Mouse (Mus musculus) cerebellum, adult 9-11 months (tissue): ENCODE data around the gene Csrnp2.
"Not testable (repeated sequence)": the region's sequence is repeated elsewhere in the genome, so short reads cannot be mapped to it uniquely, and the experiment has no call there.

Experiments
- DNase-seq: peaks from one replicate; pipeline ENCODE4 v3.0.0; 2022

Gene Csrnp2

GRCm38 (mm10) chr15:100495102-100495501, at the start of gene Csrnp2:
Csrnp2 (minus strand) TSS chr15:100495488.
- peak; percentile 93 for DNase-seq

- not testable (repeated sequence) for DNase-seq
Observed at GRCm38 (mm10) chr15:100543651-100544030, 48.4 kb upstream of the Csrnp2 start.

- not testable (repeated sequence) for DNase-seq
Observed at GRCm38 (mm10) chr15:100542876-100543650, 47.8 kb upstream of the Csrnp2 start.

- DNase-seq = no peak
Observed at GRCm38 (mm10) chr15:100541426-100541825, 46.1 kb upstream of the Csrnp2 start.

- not testable (repeated sequence) for DNase-seq
Observed at GRCm38 (mm10) chr15:100541001-100541400, 45.7 kb upstream of the Csrnp2 start.

- DNase-seq = no peak
Observed at GRCm38 (mm10) chr15:100539411-100539810, 44.1 kb upstream of the Csrnp2 start.

- DNase-seq = no peak
Observed at GRCm38 (mm10) chr15:100537913-100538312, 42.6 kb upstream of the Csrnp2 start.

- no peak for DNase-seq
Observed at GRCm38 (mm10) chr15:100527900-100528299, 32.6 kb upstream of the Csrnp2 start.

GRCm38 (mm10) chr15:100525405-100525804, 30.1 kb upstream of the Csrnp2 start:
- DNase-seq = no peak

GRCm38 (mm10) chr15:100520306-100520705, 25.0 kb upstream of the Csrnp2 start:
- DNase-seq = no peak

- no peak for DNase-seq
Observed at GRCm38 (mm10) chr15:100515121-100515520, 19.8 kb upstream of the Csrnp2 start.

- no peak for DNase-seq
Observed at GRCm38 (mm10) chr15:100513387-100513786, 18.1 kb upstream of the Csrnp2 start.

GRCm38 (mm10) chr15:100510072-100510471, 14.8 kb upstream of the Csrnp2 start:
- no peak for DNase-seq

GRCm38 (mm10) chr15:100508454-100509167, 13.3 kb upstream of the Csrnp2 start:
- DNase-seq = no peak

- DNase-seq = not testable (repeated sequence)
Observed at GRCm38 (mm10) chr15:100499506-100499905, 4.2 kb upstream of the Csrnp2 start.

- DNase-seq = no peak
Observed at GRCm38 (mm10) chr15:100494647-100495046, 641 bp downstream of the Csrnp2 start.

GRCm38 (mm10) chr15:100491966-100492365, 3.3 kb downstream of the Csrnp2 start:
- DNase-seq = no peak

GRCm38 (mm10) chr15:100489263-100489662, 6.0 kb downstream of the Csrnp2 start:
- DNase-seq = no peak

- DNase-seq = not testable (repeated sequence)
Observed at GRCm38 (mm10) chr15:100488297-100488696, 7.0 kb downstream of the Csrnp2 start.

- DNase-seq = no peak
Observed at GRCm38 (mm10) chr15:100487050-100487449, 8.2 kb downstream of the Csrnp2 start.

GRCm38 (mm10) chr15:100486450-100486849, 8.8 kb downstream of the Csrnp2 start:
- no peak for DNase-seq

- DNase-seq = no peak
Observed at GRCm38 (mm10) chr15:100485576-100485975, 9.7 kb downstream of the Csrnp2 start.

GRCm38 (mm10) chr15:100478925-100479324, 16.4 kb downstream of the Csrnp2 start:
- DNase-seq = no peak

- DNase-seq = no peak
Observed at GRCm38 (mm10) chr15:100478351-100478750, 16.9 kb downstream of the Csrnp2 start.
